Mouse (Mus musculus) lung, embryonic 14.5 days (tissue): ENCODE data around the gene Slc30a10. TPM values are rescaled to one million over a fixed set of nuclear protein-coding genes. Genes with fewer than 3 reads are reported as not detected.

Source experiments
- ATAC-seq: fragments of 200-750 bp; cut with Nextera tagmentation; 2 replicates; pipeline ENCODE4 v1.8.0; 2017; ENCODE audit warnings: mild to moderate bottlenecking, moderate TSS enrichment, moderate library complexity; ENCODE audit not compliant: insufficient read depth
- DNase-seq: peaks from one replicate; pipeline ENCODE4 v3.0.0-alpha.2; 2015
- H3K27ac ChIP-seq: fragments of 300-500 bp; sonication (generic); 2 replicates; pipeline ENCODE4 v1.5.1; 2014; ENCODE audit warnings: low read depth, mild to moderate bottlenecking, moderate library complexity
- H3K27me3 ChIP-seq: fragments of 300-500 bp; sonication (generic); 2 replicates; pipeline ENCODE4 v1.6.1; 2014; ENCODE audit warnings: low read length, control low read depth; ENCODE audit not compliant: insufficient read depth
- H3K36me3 ChIP-seq: fragments of 300-500 bp; sonication (generic); 2 replicates; pipeline ENCODE4 v1.6.1; 2014; ENCODE audit warnings: control low read depth; ENCODE audit not compliant: insufficient read depth
- H3K4me1 ChIP-seq: fragments of 300-500 bp; sonication (generic); 2 replicates; pipeline ENCODE4 v1.6.1; 2014; ENCODE audit warnings: antibody characterized with exemption, control low read depth; ENCODE audit not compliant: insufficient read depth
- H3K4me2 ChIP-seq: fragments of 300-500 bp; sonication (generic); 2 replicates; pipeline ENCODE4 v1.6.1; 2014; ENCODE audit warnings: mild to moderate bottlenecking
- H3K4me3 ChIP-seq: fragments of 300-500 bp; sonication (generic); 2 replicates; pipeline ENCODE4 v1.5.1; 2014; ENCODE audit warnings: low read depth, low read length
- H3K9ac ChIP-seq: fragments of 300-500 bp; sonication (generic); 2 replicates; pipeline ENCODE4 v1.6.1; 2014
- H3K9me3 ChIP-seq: fragments of 300-500 bp; sonication (generic); 2 replicates; pipeline ENCODE4 v1.6.1; 2016; ENCODE audit warnings: low read depth, low read length, control low read depth
- CTCF ChIP-seq: IDR thresholded peaks from 2 replicates; pipeline ENCODE4 v1.5.1; 2016; ENCODE audit warnings: antibody characterized with exemption, low read depth
- WGBS: fragments of 180-500 bp; shearing (Covaris S2); extraction: QIAGEN DNeasy Blood & Tissue Kit; methylation state at CpG from one replicate; pipeline ENCODE4 v1.1.7; 2014; 5-methylcytosine and 5-hydroxymethylcytosine counted together
- polyA plus RNA-seq: library from polyadenylated mRNA; unstranded; fragments of >200 nt; fragmentation: Nextera tagmentation; extraction: Ambion mirVana; gene quantifications from 2 replicates; pipeline ENCODE4 v1.2.1, GENCODE M21; 2014

Gene Slc30a10
- polyA plus RNA-seq, 1 experiment from 2014 or later, result 0.09 TPM

DNA sequence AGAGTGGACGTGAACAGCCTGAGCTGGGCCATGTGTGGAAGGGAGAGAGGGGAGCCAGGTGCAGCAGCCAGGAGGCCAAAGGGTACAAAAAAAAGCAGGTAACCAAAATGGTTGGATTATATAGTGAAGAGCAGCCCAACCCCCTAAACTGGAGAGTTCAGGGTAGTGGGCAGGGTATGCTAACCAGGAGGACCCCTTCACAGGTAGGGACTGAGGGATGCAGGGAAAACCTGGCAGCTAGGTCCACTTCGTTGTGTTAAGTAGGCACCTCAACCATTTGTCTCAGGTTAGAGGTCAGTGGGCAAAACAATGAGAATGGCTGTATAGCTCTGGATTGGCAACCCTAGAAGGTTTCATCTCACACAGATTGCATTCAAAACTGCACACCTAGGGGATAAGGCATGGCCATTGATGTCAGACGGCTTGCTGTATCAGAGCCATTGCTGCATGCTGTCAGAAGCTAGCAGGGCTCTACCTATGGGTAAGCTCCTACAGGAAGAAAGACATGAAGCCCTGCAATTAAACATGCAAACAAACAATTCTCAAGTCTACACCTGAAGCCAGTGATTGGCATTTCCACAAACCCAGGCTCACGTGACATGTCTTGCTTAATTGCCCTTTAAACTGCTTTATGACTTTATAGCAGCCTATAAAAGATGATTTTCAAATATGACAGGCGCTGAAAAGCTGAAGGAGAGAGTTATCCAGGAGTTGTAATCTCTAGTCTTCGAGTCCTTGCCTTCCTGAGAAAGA lies 23.2 kb upstream of the Slc30a10 start:
- 75% methylated on average over 6 of the region's 6 CpGs for WGBS
- H3K27me3 ChIP-seq, result no peaks in the 10 kb centered on the region
- H3K4me2 ChIP-seq, result no peak overlapping the region
- no peak overlapping the region for H3K27ac ChIP-seq
- no peak overlapping the region for H3K4me3 ChIP-seq
- no peaks in the 10 kb centered on the region for H3K9me3 ChIP-seq
- no peak for TF ChIP-seq CTCF
- peaks cover 36% of the 10 kb centered on the region for H3K36me3 ChIP-seq
- H3K9ac ChIP-seq, result no peak overlapping the region
- no peak for DNase-seq
- no peaks in the 10 kb centered on the region for H3K4me1 ChIP-seq
- ATAC-seq, result no peak

DNA sequence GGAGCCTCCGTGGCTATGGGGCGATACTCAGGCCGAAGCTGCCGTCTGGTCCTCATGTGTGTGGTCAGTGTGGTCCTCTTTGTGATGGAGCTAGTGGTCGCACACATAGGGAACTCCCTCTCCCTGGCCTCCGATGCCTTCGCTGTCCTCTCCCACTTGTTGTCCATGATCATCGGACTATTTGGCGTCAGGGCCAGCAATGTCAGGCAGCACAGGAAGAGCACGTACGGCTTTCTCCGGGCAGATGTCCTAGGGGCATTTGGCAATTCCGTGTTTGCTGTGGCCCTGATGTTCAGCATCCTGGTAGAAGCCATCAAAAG lies 22.7 kb upstream of the Slc30a10 start:
- Histone ChIP-seq H3K9ac (no peak overlapping the region), H3K4me2 (no peak overlapping the region), H3K4me1 (no peaks in the 10 kb centered on the region), H3K9me3 (no peaks in the 10 kb centered on the region), H3K36me3 (peaks cover 32% of the 10 kb centered on the region), H3K4me3 (no peak overlapping the region), H3K27me3 (no peaks in the 10 kb centered on the region), H3K27ac (no peak overlapping the region)
- DNase-seq, result no peak
- no peak for ATAC-seq
- no peak for TF ChIP-seq CTCF
- WGBS, result 81% methylated on average over 13 of the region's 13 CpGs

GRCm38 (mm10) chr1:185433112-185433511 lies 21.5 kb upstream of the Slc30a10 start:
- no peak overlapping the region for H3K4me3 ChIP-seq
- no peak for TF ChIP-seq CTCF
- no peak overlapping the region for H3K27ac ChIP-seq
- no peak for ATAC-seq
- H3K4me2 ChIP-seq, result no peak overlapping the region
- H3K9me3 ChIP-seq, result no peaks in the 10 kb centered on the region
- H3K4me1 ChIP-seq, result no peaks in the 10 kb centered on the region
- H3K36me3 ChIP-seq, result peaks cover 21% of the 10 kb centered on the region
- H3K9ac ChIP-seq, result no peak overlapping the region
- DNase-seq, result no peak
- 76% methylated on average over 6 of the region's 6 CpGs for WGBS
- no peaks in the 10 kb centered on the region for H3K27me3 ChIP-seq

DNA sequence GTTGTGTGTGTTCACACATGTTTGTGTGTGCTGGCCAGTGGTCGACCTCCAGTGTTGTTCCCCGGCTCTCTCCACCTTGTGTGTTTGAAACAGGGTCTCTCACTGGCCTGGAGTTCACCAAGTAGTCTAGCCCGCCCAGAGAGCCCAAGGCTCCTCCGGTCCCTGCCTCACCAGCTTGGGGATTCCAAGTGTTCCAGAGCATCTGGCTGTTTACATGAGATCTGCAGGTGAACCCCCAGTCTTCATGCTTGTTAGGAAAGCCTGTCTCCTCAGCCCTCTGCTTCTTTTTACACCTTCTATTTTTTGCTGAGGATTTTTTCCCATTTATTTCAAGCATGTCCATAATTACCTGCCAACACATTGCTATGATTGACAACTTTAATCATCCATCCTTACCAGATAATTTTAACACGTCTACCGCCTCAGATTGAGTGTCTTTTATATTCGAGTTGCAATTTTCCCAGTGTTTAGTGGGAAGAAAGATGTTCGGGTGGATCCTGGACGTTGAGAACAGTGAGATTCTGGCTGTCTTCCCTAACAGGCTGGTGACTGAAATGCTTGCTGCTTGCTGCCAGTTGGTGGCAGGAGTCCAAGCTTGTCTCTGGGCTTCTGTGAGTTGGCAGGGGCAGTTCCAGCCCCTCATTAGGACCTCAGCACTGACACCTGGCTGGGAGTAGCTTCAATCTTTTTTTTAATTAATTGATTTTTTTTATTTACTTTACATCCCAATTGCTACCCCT lies 15.6 kb upstream of the Slc30a10 start:
- H3K4me3 ChIP-seq, result no peak overlapping the region
- WGBS, result 52% methylated on average over 9 of the region's 9 CpGs
- H3K9ac ChIP-seq, result no peak overlapping the region
- H3K27me3 ChIP-seq, result no peaks in the 10 kb centered on the region
- peak; percentile 44 for DNase-seq
- H3K4me1 ChIP-seq, result no peaks in the 10 kb centered on the region
- no peaks in the 10 kb centered on the region for H3K36me3 ChIP-seq
- H3K27ac ChIP-seq, result no peak overlapping the region
- TF ChIP-seq CTCF, result no peak
- ATAC-seq, result no peak
- no peak overlapping the region for H3K4me2 ChIP-seq
- no peaks in the 10 kb centered on the region for H3K9me3 ChIP-seq

DNA sequence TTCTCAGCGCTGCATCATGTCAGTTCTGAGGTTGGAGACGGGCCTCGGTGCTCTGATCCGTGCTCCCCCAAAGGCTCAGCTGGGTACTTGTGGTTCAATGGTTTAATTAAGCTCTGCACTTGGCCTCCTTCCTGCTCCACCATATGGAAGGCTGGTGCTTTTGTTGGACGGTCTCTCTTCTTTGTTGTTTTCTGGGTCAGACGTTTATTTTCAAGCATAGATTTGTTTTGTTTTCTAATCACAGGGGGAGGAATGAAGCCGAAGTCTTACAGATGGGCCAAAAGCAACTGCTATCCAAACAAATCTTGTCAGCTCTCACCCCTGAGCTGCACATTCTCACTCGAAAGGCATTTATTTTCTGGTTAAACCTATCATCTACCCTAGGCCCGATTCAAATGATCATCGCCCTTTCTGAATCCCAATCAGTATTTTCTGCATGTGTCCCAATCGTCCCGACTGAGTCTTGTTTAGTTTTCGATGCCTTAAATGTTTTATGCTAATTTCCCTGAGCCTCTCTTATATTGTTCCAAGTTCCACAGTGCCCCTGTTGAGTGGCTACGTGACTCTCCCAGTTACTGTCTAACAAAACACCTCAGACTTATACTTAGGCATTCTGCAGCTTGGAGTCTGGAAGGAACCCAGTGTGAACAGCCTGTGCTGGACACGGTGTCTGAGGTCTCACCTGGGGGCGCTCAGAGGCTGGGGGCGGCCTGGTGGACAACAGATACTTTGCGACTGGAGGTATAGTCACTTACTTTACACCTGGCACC lies 12.8 kb upstream of the Slc30a10 start:
- Histone ChIP-seq H3K4me2 (no peak overlapping the region), H3K27me3 (no peaks in the 10 kb centered on the region), H3K27ac (no peak overlapping the region), H3K9me3 (no peaks in the 10 kb centered on the region), H3K9ac (no peak overlapping the region), H3K4me1 (no peaks in the 10 kb centered on the region), H3K36me3 (no peaks in the 10 kb centered on the region), H3K4me3 (no peak overlapping the region)
- 60% methylated on average over 18 of the region's 18 CpGs for WGBS
- DNase-seq, result peak; percentile 41
- ATAC-seq, result no peak
- TF ChIP-seq CTCF, result no peak

GRCm38 (mm10) chr1:185448936-185449335 lies 5.7 kb upstream of the Slc30a10 start:
- Histone ChIP-seq H3K4me2 (no peak overlapping the region), H3K4me1 (no peaks in the 10 kb centered on the region), H3K4me3 (no peak overlapping the region), H3K9me3 (no peaks in the 10 kb centered on the region), H3K27me3 (peaks cover 2% of the 10 kb centered on the region), H3K9ac (no peak overlapping the region), H3K27ac (no peak overlapping the region), H3K36me3 (no peaks in the 10 kb centered on the region)
- no peak for TF ChIP-seq CTCF
- 85% methylated on average over 7 of the region's 7 CpGs for WGBS
- DNase-seq, result no peak
- no peak for ATAC-seq

DNA sequence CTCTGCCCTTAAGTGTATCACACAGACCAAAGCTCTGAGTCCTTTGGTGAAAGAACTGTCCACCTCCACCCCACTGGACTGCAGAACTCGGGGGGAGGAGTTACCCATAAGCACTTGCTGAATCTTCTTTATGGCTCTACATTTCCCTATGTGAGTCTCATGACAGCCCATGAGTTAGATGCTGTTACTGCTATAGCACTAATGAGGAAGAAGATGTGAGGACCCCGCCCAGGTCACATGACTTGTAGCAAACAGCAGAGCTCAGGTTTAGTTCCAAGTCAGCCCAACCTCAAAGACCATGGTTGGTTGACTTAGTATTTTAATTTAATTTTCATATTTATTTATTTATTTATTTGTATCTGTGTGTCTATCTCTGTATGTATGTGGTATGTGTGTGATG lies 4.9 kb upstream of the Slc30a10 start:
- Histone ChIP-seq H3K4me3 (no peak overlapping the region), H3K9me3 (no peaks in the 10 kb centered on the region), H3K4me2 (no peak overlapping the region), H3K36me3 (no peaks in the 10 kb centered on the region), H3K9ac (no peak overlapping the region), H3K27ac (no peak overlapping the region), H3K27me3 (peaks cover 10% of the 10 kb centered on the region), H3K4me1 (no peaks in the 10 kb centered on the region)
- DNase-seq, result no peak
- 68% methylated on average over 2 of the region's 2 CpGs for WGBS
- no peak for ATAC-seq
- no peak for TF ChIP-seq CTCF
